Mouse (Mus musculus) liver, adult 2 months (tissue): ENCODE data around the gene Atg10.
A peak's percentile ranks its signal among the peaks of the same experiment; 100 is the strongest.

Source experiments
- CTCF ChIP-seq: fragments of 200-500 bp; IDR thresholded peaks from 2 replicates; pipeline ENCODE4 v1.5.1; 2011; ENCODE audit warnings: low read depth, low read length, control low read depth
- POLR2A ChIP-seq: fragments of 200-500 bp; IDR thresholded peaks from 2 replicates; pipeline ENCODE4 v1.6.1; 2011; ENCODE audit warnings: low read length, control low read depth; ENCODE audit not compliant: insufficient read depth; ENCODE audit errors: extremely low read depth

DNA sequence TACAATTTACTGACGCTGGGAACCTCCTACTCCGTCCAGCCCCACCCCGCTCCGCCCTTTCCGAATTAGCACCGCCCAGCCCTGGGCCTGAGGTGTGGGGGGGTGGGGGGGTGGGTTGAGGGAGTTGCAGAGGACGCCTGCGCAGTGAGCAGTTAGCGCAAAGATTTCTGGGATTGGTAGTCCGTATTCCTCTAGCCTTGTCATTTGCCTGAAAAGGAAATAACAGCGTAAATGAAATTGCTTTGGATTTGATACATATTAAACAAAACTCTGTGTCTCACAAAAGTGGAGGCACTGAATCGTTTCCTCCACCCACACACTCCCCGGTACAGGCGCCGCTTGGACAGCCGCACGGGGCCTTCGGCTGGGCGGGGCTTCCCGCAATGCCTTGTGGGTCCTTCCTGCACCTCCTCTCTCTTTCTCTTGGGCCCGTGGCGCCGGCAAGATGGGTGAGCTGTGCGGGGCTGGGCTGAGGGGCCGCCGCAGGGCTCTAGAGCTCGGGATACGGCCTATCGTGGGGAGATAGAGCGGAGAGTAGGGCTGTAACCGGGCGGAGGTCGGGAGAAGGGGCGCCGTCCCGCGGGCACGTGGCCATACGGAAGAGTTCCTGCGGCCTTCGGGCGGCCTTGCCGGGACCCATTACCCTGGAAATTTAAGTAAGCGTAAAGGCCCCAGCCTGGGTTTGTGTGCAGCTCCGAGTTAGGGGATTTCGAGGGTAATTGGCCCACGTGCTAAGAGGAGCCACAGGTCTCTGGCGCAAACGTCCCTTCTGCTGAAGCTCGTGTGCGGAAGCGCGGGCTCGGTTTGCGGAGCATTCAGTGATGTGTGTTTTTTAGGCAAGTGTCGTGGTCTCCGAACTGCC, 300.8 kb downstream of the Atg10 start, which contains the start of gene Rps23:
- TF ChIP-seq POLR2A: peak; percentile 88
- TF ChIP-seq CTCF: no peak
